Mouse (Mus musculus): Measurements from ENCODE around the gene Uhrf1.
A peak's percentile ranks its signal among the peaks of the same experiment; 100 is the strongest.

DNA sequence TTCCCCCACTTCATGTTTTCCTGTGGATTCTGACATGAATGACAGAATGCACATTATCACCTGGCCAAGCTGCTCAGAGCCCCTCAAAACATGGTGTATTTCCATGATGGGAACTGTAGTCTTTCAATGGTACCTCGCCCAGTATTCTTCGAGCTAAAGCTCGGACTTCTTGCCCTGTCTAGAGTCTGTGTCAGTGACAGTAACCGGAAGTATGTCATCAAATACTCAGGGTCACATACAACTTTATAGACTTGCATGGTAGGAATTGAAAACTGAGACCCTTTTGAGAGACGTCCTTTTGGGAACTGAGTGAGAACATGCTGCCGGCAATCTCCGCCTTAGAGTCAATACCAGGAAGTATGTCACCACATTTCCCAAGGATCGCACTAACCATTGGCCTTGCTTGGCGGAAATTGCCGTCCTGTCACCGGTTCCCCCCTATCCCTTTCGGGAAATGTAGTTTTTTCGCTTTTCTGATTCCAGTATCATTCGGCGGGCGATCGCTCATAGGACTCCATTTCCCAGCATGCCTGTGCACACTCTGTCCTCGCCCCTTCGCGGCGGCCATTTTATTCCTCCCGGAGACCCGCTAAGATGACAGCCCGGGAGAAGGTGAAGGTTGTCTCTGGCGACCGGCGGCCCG lies 46.8 kb upstream of the Uhrf1 start, which contains the start of gene Fem1a:
- TF ChIP-seq ZNF384 (IDR thresholded peaks at IDR 0.05; ENCODE audit: low read depth, low read length): no peak
- peak; percentile 27; the same call in 1 of the 2 replicates for TF ChIP-seq CHD2 (IDR thresholded peaks at IDR 0.05; ENCODE audit: low read depth, low read length)
- peak; percentile 99 for TF ChIP-seq HCFC1 (IDR thresholded peaks at IDR 0.05; ENCODE audit: borderline replicate concordance, insufficient read depth, low read length)
- TF ChIP-seq MAFK (IDR thresholded peaks at IDR 0.05; ENCODE audit: insufficient read depth, low read depth, low read length): no peak
- TF ChIP-seq ZC3H11A (IDR thresholded peaks at IDR 0.05; ENCODE audit: borderline replicate concordance, low read depth, low read length): no peak

All from ES-E14 (cell line).